Mouse (Mus musculus): Measurements from ENCODE around the gene Polr2e. TPM values are rescaled to one million over a fixed set of nuclear protein-coding genes. Genes with fewer than 3 reads are reported as not detected.
"Not testable (repeated sequence)": the region's sequence is repeated elsewhere in the genome, so short reads cannot be mapped to it uniquely, and the experiment has no call there.

Gene Polr2e
- total RNA-seq, 2 experiments from 2014 or later: 73.0 to 76.0 TPM

- no peak for DNase-seq (ENCODE audit: extremely low spot score in 1 of 2, low spot score in 2 of 2)
- TF ChIP-seq CTCF (IDR thresholded peaks at IDR 0.05): no peak
- no peak overlapping the region for H3K4me3 ChIP-seq
- H3K27ac ChIP-seq: no peak overlapping the region
- intact Hi-C loops (cut with DNase I): no loop called here
These were observed 16.9 kb upstream of the Polr2e start for GRCm38 (mm10) chr10:80056506-80056905.

- TF ChIP-seq CTCF (IDR thresholded peaks at IDR 0.05): no peak
- intact Hi-C loops (cut with DNase I): loop anchor here (2.0 kb wide), 1 partner anchor 59 kb away; the partner anchor contains the start of gene Stk11
These were observed 16.3 kb upstream of the Polr2e start for GRCm38 (mm10) chr10:80055891-80056290.

GRCm38 (mm10) chr10:80055364-80055763 lies 15.8 kb upstream of the Polr2e start:
- no peak overlapping the region for H3K27ac ChIP-seq
- TF ChIP-seq CTCF (IDR thresholded peaks at IDR 0.05): no peak
- H3K4me3 ChIP-seq: peak overlapping the region; percentile 90
- no peak for DNase-seq (ENCODE audit: extremely low spot score in 1 of 2, low spot score in 2 of 2)
- intact Hi-C loops (cut with DNase I): loop anchor here (2.0 kb wide), 1 partner anchor 59 kb away; the partner anchor contains the start of gene Stk11

More at GRCm38 (mm10) chr10:80055891-80056290, 16.3 kb upstream of the Polr2e start:
- H3K4me3 ChIP-seq: no peak overlapping the region; the same call in 1 of the 2 replicates
- no peak for DNase-seq (ENCODE audit: extremely low spot score in 1 of 2, low spot score in 2 of 2)
- no peak overlapping the region for H3K27ac ChIP-seq

- DNase-seq (ENCODE audit: extremely low spot score in 1 of 2, low spot score in 2 of 2); H3K27ac ChIP-seq: not testable (repeated sequence)
- intact Hi-C loops (cut with DNase I): loop anchor here (2.0 kb wide), 1 partner anchor 60 kb away; the partner anchor contains the start of gene Stk11
- peak overlapping the region; percentile 90 for H3K4me3 ChIP-seq
These were observed 15.3 kb upstream of the Polr2e start for GRCm38 (mm10) chr10:80054911-80055310.

- Histone ChIP-seq H3K4me3 (peak overlapping the region; percentile 90), H3K27ac (peak overlapping the region; percentile 98)
- TF ChIP-seq CTCF (IDR thresholded peaks at IDR 0.05): peak; percentile 44
- intact Hi-C loops (cut with DNase I): loop anchor here (2.0 kb wide), 1 partner anchor 61 kb away; the partner anchor contains the start of gene Stk11
- DNase-seq (ENCODE audit: extremely low spot score in 1 of 2, low spot score in 2 of 2): peak; percentile 57 to 61
These were observed 14.5 kb upstream of the Polr2e start for GRCm38 (mm10) chr10:80053831-80054815.

- intact Hi-C loops (cut with DNase I): no loop called here
- DNase-seq (ENCODE audit: extremely low spot score in 1 of 2, low spot score in 2 of 2): peak; percentile 99 to 100
- peak overlapping the region; percentile 98 for H3K27ac ChIP-seq
- no peak for TF ChIP-seq CTCF (IDR thresholded peaks at IDR 0.05)
- H3K4me3 ChIP-seq: peak overlapping the region; percentile 90
These were observed 13.7 kb upstream of the Polr2e start for GRCm38 (mm10) chr10:80053259-80053780.

GRCm38 (mm10) chr10:80052374-80052764 lies 12.8 kb upstream of the Polr2e start:
- no peak for DNase-seq (ENCODE audit: extremely low spot score in 1 of 2, low spot score in 2 of 2)
- no peak overlapping the region for H3K27ac ChIP-seq
- no peak for TF ChIP-seq CTCF (IDR thresholded peaks at IDR 0.05)
- intact Hi-C loops (cut with DNase I): no loop called here
- H3K4me3 ChIP-seq: no peak overlapping the region

- Histone ChIP-seq H3K4me3 (no peak overlapping the region), H3K27ac (peak overlapping the region; percentile 32; the same call in 1 of the 2 replicates)
- TF ChIP-seq CTCF (IDR thresholded peaks at IDR 0.05): no peak
- DNase-seq (ENCODE audit: extremely low spot score in 1 of 2, low spot score in 2 of 2): no peak
- intact Hi-C loops (cut with DNase I): no loop called here
These were observed 12.2 kb upstream of the Polr2e start for GRCm38 (mm10) chr10:80051618-80052373.

GRCm38 (mm10) chr10:80050885-80051617 lies 11.5 kb upstream of the Polr2e start:
- DNase-seq (ENCODE audit: extremely low spot score in 1 of 2, low spot score in 2 of 2): no peak
- peak overlapping the region; percentile 32; the same call in 1 of the 2 replicates for H3K27ac ChIP-seq
- intact Hi-C loops (cut with DNase I): no loop called here
- no peak for TF ChIP-seq CTCF (IDR thresholded peaks at IDR 0.05)
- H3K4me3 ChIP-seq: no peak overlapping the region

- TF ChIP-seq CTCF (IDR thresholded peaks at IDR 0.05): no peak
- Histone ChIP-seq H3K27ac (peak overlapping the region; percentile 32; the same call in 1 of the 2 replicates), H3K4me3 (no peak overlapping the region)
- intact Hi-C loops (cut with DNase I): no loop called here
- no peak for DNase-seq (ENCODE audit: extremely low spot score in 1 of 2, low spot score in 2 of 2)
These were observed 10.6 kb upstream of the Polr2e start for GRCm38 (mm10) chr10:80050244-80050643.

GRCm38 (mm10) chr10:80048834-80049233 lies 9.2 kb upstream of the Polr2e start:
- H3K27ac ChIP-seq: peak overlapping the region; percentile 67
- DNase-seq (ENCODE audit: extremely low spot score in 1 of 2, low spot score in 2 of 2): no peak
- intact Hi-C loops (cut with DNase I): no loop called here
- TF ChIP-seq CTCF (IDR thresholded peaks at IDR 0.05): no peak
- no peak overlapping the region for H3K4me3 ChIP-seq
